Mouse (Mus musculus) brain, embryonic 14.5 days (tissue): ENCODE results near the gene Lyg1.

Source experiments
- CTCF ChIP-seq: fragments of 200-500 bp; IDR thresholded peaks from 2 replicates; pipeline ENCODE4 v1.5.1; 2012; ENCODE audit warnings: inconsistent platforms, mild to moderate bottlenecking, moderate library complexity, borderline replicate concordance; ENCODE audit not compliant: insufficient read depth, insufficient read length; ENCODE audit errors: extremely low read depth
- POLR2A ChIP-seq: fragments of 200-500 bp; IDR thresholded peaks from 2 replicates; pipeline ENCODE4 v1.6.1; 2012; ENCODE audit warnings: mild to moderate bottlenecking, inconsistent platforms, borderline replicate concordance; ENCODE audit not compliant: poor library complexity, insufficient read depth, insufficient read length, severe bottlenecking; ENCODE audit errors: extremely low read depth

DNA sequence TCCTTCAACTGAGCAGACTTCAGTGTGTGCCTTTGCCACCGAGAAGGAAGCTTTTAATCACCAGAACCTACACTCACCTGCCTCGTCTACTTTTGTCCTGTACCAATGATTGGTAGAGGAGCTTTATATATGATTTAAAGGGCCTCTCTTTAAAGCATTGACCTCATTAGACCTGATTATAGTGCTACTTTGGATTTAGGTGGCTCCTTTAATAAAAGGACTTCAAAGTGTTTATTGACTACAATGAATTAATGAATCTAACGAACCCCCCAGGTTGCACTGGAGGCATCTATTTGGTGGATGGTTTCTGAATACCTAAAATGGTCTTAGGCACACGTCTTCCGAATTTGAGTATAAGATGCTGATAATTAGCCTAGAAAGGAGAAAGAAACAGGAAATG is 41.2 kb downstream of the Lyg1 start, which contains the start of gene Lyg2:
- no peak for TF ChIP-seq POLR2A
- no peak for TF ChIP-seq CTCF
